In the genomic region with DNA sequence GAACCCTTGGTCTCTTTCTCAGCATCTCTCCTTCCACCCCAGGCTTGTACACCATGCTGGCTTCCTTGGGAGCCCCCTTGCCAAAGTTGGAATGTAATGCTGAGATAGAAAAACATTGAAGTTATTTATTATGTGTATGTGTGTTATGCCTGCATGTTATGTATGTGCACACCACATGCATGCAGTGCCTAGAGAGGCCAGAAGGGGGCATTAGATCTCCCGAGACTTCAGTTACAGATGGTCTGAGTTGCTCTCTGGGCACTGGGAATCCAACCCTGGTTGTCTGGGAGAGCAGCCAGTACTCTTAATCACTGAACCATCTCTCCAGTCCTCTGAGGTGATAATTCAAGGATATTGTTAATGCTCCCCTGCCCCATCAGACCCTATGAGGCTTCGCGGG, we compare ENCODE assay signal across 17 mouse cellular contexts. TPM values are rescaled to one million over a fixed set of nuclear protein-coding genes. Genes with fewer than 3 reads are reported as not detected.
DNase-seq lines count a peak whose midpoint lies in the region; ATAC-seq and TF ChIP-seq lines count a peak whose summit lies in the region.
"Had no signal": no experiment of that assay in that cellular context is flagged by ENCODE, and none has a peak within 500 bp of the region (broad histone marks: within the 10 kb centered on the region; RNA-seq: fewer than 3 reads in every experiment).

No protein-coding gene starts in this region.

- H3K4me3 ChIP-seq in kidney, postnatal 0 days (replicated peaks; ENCODE audit: low read depth, low read length) = no peak overlapping the region
- H3K4me3 ChIP-seq in kidney, embryonic 15.5 days (replicated peaks) = no peak overlapping the region
- H3K4me3 ChIP-seq in midbrain, embryonic 11.5 days (ENCODE audit: low read depth, low read length) = no peak overlapping the region
- no peak overlapping the region for H3K4me3 ChIP-seq in midbrain, embryonic 16.5 days (ENCODE audit: low read depth, low read length)
- H3K4me3 ChIP-seq in MEL (ENCODE audit: control insufficient read depth in 1 of 2, insufficient read depth in 1 of 2, low read depth in 2 of 2, low read length in 2 of 2) = no peak overlapping the region
- H3K4me3 ChIP-seq in stomach, postnatal 0 days (ENCODE audit: low read depth, low read length) = no peak overlapping the region
- H3K4me3 ChIP-seq: embryonic facial prominence, embryonic 12.5 days had no signal

- H3K27me3 ChIP-seq in kidney, postnatal 0 days (ENCODE audit: insufficient read depth, low read length) = 0 out of 2 replicates have a peak, but pooled peaks cover 3% of the 10 kb centered on the region
- H3K27me3 ChIP-seq in kidney, embryonic 15.5 days = peaks cover 10% of the 10 kb centered on the region; the same call in 1 of the 2 replicates
- peaks cover 2% of the 10 kb centered on the region; the same call in 1 of the 2 replicates for H3K27me3 ChIP-seq in midbrain, embryonic 11.5 days (ENCODE audit: control insufficient read depth, insufficient read depth, low read length)
- no peaks in the 10 kb centered on the region for H3K27me3 ChIP-seq in midbrain, embryonic 16.5 days (ENCODE audit: control insufficient read depth, insufficient read depth, low read depth, low read length)
- H3K27me3 ChIP-seq in MEL (ENCODE audit: control insufficient read depth in 1 of 2, insufficient read depth in 2 of 2, low read length in 2 of 2) = no peaks in the 10 kb centered on the region
- H3K27me3 ChIP-seq in stomach, postnatal 0 days (ENCODE audit: control insufficient read depth, insufficient read depth, low read length) = no peaks in the 10 kb centered on the region
- H3K27me3 ChIP-seq: embryonic facial prominence, embryonic 12.5 days had no signal

- no peaks in the 10 kb centered on the region for H3K9me3 ChIP-seq in kidney, postnatal 0 days (replicated peaks; ENCODE audit: low read length)
- H3K9me3 ChIP-seq in kidney, embryonic 15.5 days (replicated peaks) = no peaks in the 10 kb centered on the region; the same call in 1 of the 2 replicates
- H3K9me3 ChIP-seq in midbrain, embryonic 11.5 days (ENCODE audit: control insufficient read depth, low read length) = no peaks in the 10 kb centered on the region
- H3K9me3 ChIP-seq in midbrain, embryonic 16.5 days (replicated peaks; ENCODE audit: control insufficient read depth, low read length, poor library complexity, severe bottlenecking) = no peaks in the 10 kb centered on the region
- H3K9me3 ChIP-seq in MEL (replicated peaks; ENCODE audit: insufficient read depth, low read length) = no peaks in the 10 kb centered on the region
- H3K9me3 ChIP-seq in stomach, postnatal 0 days (ENCODE audit: control insufficient read depth, low read length) = no peaks in the 10 kb centered on the region
- H3K9me3 ChIP-seq: embryonic facial prominence, embryonic 12.5 days had no signal

- no peak for TF ChIP-seq POLR2A in MEL (IDR thresholded peaks at IDR 0.05; ENCODE audit: control insufficient read depth in 1 of 2, insufficient read depth in 1 of 2, low read depth in 1 of 2, low read length in 2 of 2, poor library complexity in 1 of 2)

- no peak for DNase-seq in kidney, postnatal 0 days (ENCODE audit: low spot score)
- peak; percentile 26 for DNase-seq in midbrain, embryonic 11.5 days (ENCODE audit: low spot score, missing footprints)
- peak; percentile 8 for DNase-seq in MEL (ENCODE audit: low read depth, low spot score)
- DNase-seq in stomach, postnatal 0 days (ENCODE audit: low spot score) = no peak
- no peak for DNase-seq in cerebellum, adult 11 months
- DNase-seq: adrenal gland, postnatal 14 days; cerebellum, adult 9-10 months; gastrocnemius, postnatal 10 days; kidney, adult 2 months; kidney, postnatal 36 days; lung, postnatal 14 days; thymus, adult 18-20 months had no signal

- no peak overlapping the region for H3K4me2 ChIP-seq in kidney, postnatal 0 days (ENCODE audit: low read length)
- no peak overlapping the region for H3K4me2 ChIP-seq in kidney, embryonic 15.5 days
- no peak overlapping the region for H3K4me2 ChIP-seq in midbrain, embryonic 11.5 days
- no peak overlapping the region for H3K4me2 ChIP-seq in midbrain, embryonic 16.5 days (ENCODE audit: low read length)
- H3K4me2 ChIP-seq in stomach, postnatal 0 days (replicated peaks; ENCODE audit: low read depth) = no peak overlapping the region
- H3K4me2 ChIP-seq: embryonic facial prominence, embryonic 12.5 days; hindbrain, embryonic 14.5 days had no signal

- peak; percentile 27; the same call in 1 of the 2 replicates for TF ChIP-seq CTCF in kidney, postnatal 0 days (IDR thresholded peaks at IDR 0.05; ENCODE audit: low read depth)
- peak; percentile 15 to 40 (median 22); a peak in 3 of 6 replicates for TF ChIP-seq CTCF in MEL (IDR thresholded peaks at IDR 0.05 in 2 of 3, conservative IDR thresholded peaks at IDR 0.05 in 1 of 3; ENCODE audit: control insufficient read depth in 1 of 3, insufficient read depth in 1 of 3, low read depth in 2 of 3, low read length in 3 of 3, poor library complexity in 1 of 3, severe bottlenecking in 1 of 3)
- TF ChIP-seq CTCF in stomach, postnatal 0 days (IDR thresholded peaks at IDR 0.05; ENCODE audit: low read depth) = peak; percentile 47

- no peaks in the 10 kb centered on the region for H3K36me3 ChIP-seq in kidney, postnatal 0 days (ENCODE audit: insufficient read depth, low read length)
- H3K36me3 ChIP-seq in kidney, embryonic 15.5 days = no peaks in the 10 kb centered on the region
- H3K36me3 ChIP-seq in midbrain, embryonic 11.5 days (ENCODE audit: control insufficient read depth, insufficient read depth, low read length) = no peaks in the 10 kb centered on the region
- H3K36me3 ChIP-seq in midbrain, embryonic 16.5 days (ENCODE audit: control insufficient read depth, insufficient read depth, low read length) = no peaks in the 10 kb centered on the region
- H3K36me3 ChIP-seq in MEL (ENCODE audit: control insufficient read depth in 1 of 2, insufficient read depth in 2 of 2, low read length in 2 of 2) = no peaks in the 10 kb centered on the region
- H3K36me3 ChIP-seq in stomach, postnatal 0 days (ENCODE audit: control insufficient read depth, insufficient read depth, low read length) = no peaks in the 10 kb centered on the region; the same call in 1 of the 2 replicates

- TF ChIP-seq RAD21 in MEL (IDR thresholded peaks at IDR 0.05; ENCODE audit: low read depth, low read length) = no peak

- H3K9ac ChIP-seq in kidney, postnatal 0 days (ENCODE audit: low read depth, low read length) = no peak overlapping the region
- no peak overlapping the region for H3K9ac ChIP-seq in kidney, embryonic 15.5 days
- H3K9ac ChIP-seq in midbrain, embryonic 11.5 days (ENCODE audit: low read length) = no peak overlapping the region
- no peak overlapping the region for H3K9ac ChIP-seq in midbrain, embryonic 16.5 days (ENCODE audit: low read depth, low read length)
- H3K9ac ChIP-seq in MEL (ENCODE audit: control insufficient read depth, low read depth, low read length, poor library complexity, severe bottlenecking) = no peak overlapping the region
- H3K9ac ChIP-seq in stomach, postnatal 0 days (ENCODE audit: low read length) = no peak overlapping the region
- H3K9ac ChIP-seq: embryonic facial prominence, embryonic 12.5 days; hindbrain, embryonic 14.5 days had no signal

- H3K27ac ChIP-seq in kidney, postnatal 0 days = no peak overlapping the region
- H3K27ac ChIP-seq in kidney, embryonic 15.5 days = no peak overlapping the region
- no peak overlapping the region for H3K27ac ChIP-seq in midbrain, embryonic 11.5 days (ENCODE audit: low read depth, low read length)
- no peak overlapping the region for H3K27ac ChIP-seq in midbrain, embryonic 16.5 days (ENCODE audit: low read length)
- H3K27ac ChIP-seq in MEL (ENCODE audit: control insufficient read depth, low read depth, low read length) = no peak overlapping the region
- no peak overlapping the region for H3K27ac ChIP-seq in stomach, postnatal 0 days (replicated peaks)
- H3K27ac ChIP-seq: embryonic facial prominence, embryonic 12.5 days; hindbrain, embryonic 14.5 days had no signal

- H3K4me1 ChIP-seq in kidney, postnatal 0 days (replicated peaks; ENCODE audit: insufficient read depth, low read length) = peaks cover 3% of the 10 kb centered on the region; the same call in 1 of the 2 replicates
- H3K4me1 ChIP-seq in kidney, embryonic 15.5 days = peaks cover 44% of the 10 kb centered on the region
- H3K4me1 ChIP-seq in midbrain, embryonic 11.5 days (ENCODE audit: control insufficient read depth, insufficient read depth, low read length) = peaks cover 13% of the 10 kb centered on the region
- H3K4me1 ChIP-seq in midbrain, embryonic 16.5 days (ENCODE audit: control insufficient read depth, insufficient read depth, low read length) = peaks cover 19% of the 10 kb centered on the region
- no peaks in the 10 kb centered on the region for H3K4me1 ChIP-seq in MEL (ENCODE audit: control insufficient read depth in 1 of 2, insufficient read depth in 2 of 2, low read length in 2 of 2)
- H3K4me1 ChIP-seq in stomach, postnatal 0 days (replicated peaks; ENCODE audit: control insufficient read depth, insufficient read depth) = peaks cover 5% of the 10 kb centered on the region; the same call in 1 of the 2 replicates

- H3K79me2 ChIP-seq in MEL (ENCODE audit: control insufficient read depth, insufficient read depth, low read length, poor library complexity) = no peaks in the 10 kb centered on the region

- WGBS in kidney, postnatal 0 days = 87% methylated on average over 3 of the region's 3 CpGs
- WGBS in kidney, embryonic 15.5 days = 89% methylated on average over 3 of the region's 3 CpGs
- WGBS in midbrain, embryonic 11.5 days = 94% methylated on average over 3 of the region's 3 CpGs
- WGBS in midbrain, embryonic 16.5 days = 95% methylated on average over 3 of the region's 3 CpGs
- 92% methylated on average over 3 of the region's 3 CpGs for WGBS in stomach, postnatal 0 days

- no peak for TF ChIP-seq EP300 in MEL (IDR thresholded peaks at IDR 0.05; ENCODE audit: low read depth in 1 of 2, low read length in 2 of 2)
- TF ChIP-seq EP300 in stomach, postnatal 0 days (optimal IDR thresholded peaks at IDR 0.05) = no peak

- ATAC-seq in kidney, postnatal 0 days (replicated peaks; ENCODE audit: low FRiP score, low read depth) = no peak
- no peak for ATAC-seq in kidney, embryonic 15.5 days (replicated peaks; ENCODE audit: low FRiP score)
- ATAC-seq in midbrain, embryonic 11.5 days (ENCODE audit: low FRiP score) = no peak
- ATAC-seq in midbrain, embryonic 16.5 days = no peak
- ATAC-seq in stomach, postnatal 0 days (ENCODE audit: low FRiP score, low TSS enrichment) = no peak
- ATAC-seq: activated CD4-positive, CD25-positive, alpha-beta regulatory T cell, adult 4 months had no signal

RNA-seq across cellular contexts. Expression of a gene that starts 4.6 kb away (rescaled TPM):
- 38.6 TPM in 2 replicates for polyA plus RNA-seq in kidney, postnatal 0 days (2015; fragmentation: Nextera tagmentation; extraction: Ambion mirVana)
- polyA plus RNA-seq in kidney, embryonic 15.5 days (2015; fragmentation: Nextera tagmentation; extraction: Ambion mirVana) = 42.7 and 57.4 TPM in 2 replicates
- polyA plus RNA-seq in midbrain, embryonic 11.5 days (2014; fragmentation: Nextera tagmentation; extraction: Ambion mirVana) = 5.8 and 6.9 TPM in 2 replicates
- polyA plus RNA-seq in midbrain, embryonic 16.5 days (2015; fragmentation: Nextera tagmentation; extraction: Ambion mirVana) = 8.6 and 10.5 TPM in 2 replicates
- total RNA-seq in MEL (2012; rRNA removed) = 0.23 and 0.50 TPM in 2 replicates
- under 1 TPM in 1 of 2 experiments, not detected in 1; 0.25 TPM for polyA plus RNA-seq in MEL (2012; ENCODE audit: insufficient read depth in 1 of 2, insufficient read length in 2 of 2, low read depth in 1 of 2, low replicate concordance in 2 of 2, missing spikeins in 1 of 2)
- 47.7 and 51.6 TPM in 2 replicates for polyA plus RNA-seq in stomach, postnatal 0 days (2015; fragmentation: Nextera tagmentation; extraction: Ambion mirVana)
- polyA plus RNA-seq: activated CD4-positive, CD25-positive, alpha-beta regulatory T cell, adult 4 months had no signal

RNA-seq across cellular contexts. Expression of a gene that starts 50.1 kb away (rescaled TPM):
- polyA plus RNA-seq in kidney, postnatal 0 days (2015; fragmentation: Nextera tagmentation; extraction: Ambion mirVana) = 73.6 and 77.6 TPM in 2 replicates
- polyA plus RNA-seq in kidney, embryonic 15.5 days (2015; fragmentation: Nextera tagmentation; extraction: Ambion mirVana) = 68.9 and 75.1 TPM in 2 replicates
- polyA plus RNA-seq in midbrain, embryonic 11.5 days (2014; fragmentation: Nextera tagmentation; extraction: Ambion mirVana) = 71.6 and 72.3 TPM in 2 replicates
- polyA plus RNA-seq in midbrain, embryonic 16.5 days (2015; fragmentation: Nextera tagmentation; extraction: Ambion mirVana) = 62.1 and 62.3 TPM in 2 replicates
- total RNA-seq in MEL (2012; rRNA removed) = 24.3 and 27.3 TPM in 2 replicates
- polyA plus RNA-seq in MEL (2012; ENCODE audit: insufficient read depth in 1 of 2, insufficient read length in 2 of 2, low read depth in 1 of 2, low replicate concordance in 2 of 2, missing spikeins in 1 of 2) = 10 to 100 TPM in 1 of 2 experiments, not detected in 1; 49.8 TPM
- 63.7 and 64.7 TPM in 2 replicates for polyA plus RNA-seq in stomach, postnatal 0 days (2015; fragmentation: Nextera tagmentation; extraction: Ambion mirVana)

Comparison
In these comparisons a context has a peak if more than half of its experiments do, and no peak if none do; other contexts are left out.
1. DNase-seq: peak in midbrain, embryonic 11.5 days (single experiment) and MEL (single experiment); none in kidney, postnatal 0 days (single experiment), stomach, postnatal 0 days (single experiment) and cerebellum, adult 11 months (single experiment).
2. Peak in every context shown above with its lines, with median percentiles within 50 percentile points of each other: CTCF ChIP-seq.